Mouse (Mus musculus): Measurements from ENCODE around the gene Defb21. TPM values are rescaled to one million over a fixed set of nuclear protein-coding genes. Genes with fewer than 3 reads are reported as not detected.

Defb21 gene
- not detected for total RNA-seq (2021)
- long read RNA-seq, experiment 1: 0 reads
- long read RNA-seq, experiment 2: 0 reads

DNA sequence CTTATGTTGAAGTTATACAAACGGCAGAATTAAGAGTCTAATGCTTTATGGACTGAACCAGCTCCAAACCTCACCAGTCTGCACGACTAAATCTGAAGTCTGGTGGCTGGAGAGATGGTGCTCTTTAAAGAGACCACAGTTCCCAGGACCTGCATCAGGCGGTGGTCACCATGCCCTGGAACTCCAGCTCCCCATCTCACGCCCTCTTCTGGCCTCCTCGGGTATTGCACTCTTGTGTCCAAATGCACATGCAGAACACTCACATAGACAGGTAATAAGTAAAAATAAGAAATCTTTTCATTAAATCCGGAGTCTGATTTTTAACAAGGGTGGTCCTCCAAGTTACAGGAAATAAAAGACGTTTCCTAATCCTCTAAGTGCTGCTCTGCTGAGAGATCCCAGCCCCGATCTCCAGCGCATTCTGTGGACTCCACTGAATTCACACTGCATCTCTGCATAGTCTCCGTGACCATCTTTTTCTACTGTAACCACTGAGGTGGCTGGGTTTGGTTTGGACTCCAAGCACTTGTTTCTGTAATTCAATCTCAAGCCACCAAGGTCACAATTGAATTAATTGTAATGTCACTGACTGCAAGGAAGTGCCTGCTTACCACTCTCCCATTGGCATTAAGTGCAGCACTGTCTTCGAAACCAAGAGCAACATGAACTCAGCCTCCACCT is at the start of gene Defb21:
Defb21 (plus strand) TSS at position 631 of the 681 bp plus-strand sequence.
- DNase-seq (ENCODE audit: low spot score): no peak

DNA sequence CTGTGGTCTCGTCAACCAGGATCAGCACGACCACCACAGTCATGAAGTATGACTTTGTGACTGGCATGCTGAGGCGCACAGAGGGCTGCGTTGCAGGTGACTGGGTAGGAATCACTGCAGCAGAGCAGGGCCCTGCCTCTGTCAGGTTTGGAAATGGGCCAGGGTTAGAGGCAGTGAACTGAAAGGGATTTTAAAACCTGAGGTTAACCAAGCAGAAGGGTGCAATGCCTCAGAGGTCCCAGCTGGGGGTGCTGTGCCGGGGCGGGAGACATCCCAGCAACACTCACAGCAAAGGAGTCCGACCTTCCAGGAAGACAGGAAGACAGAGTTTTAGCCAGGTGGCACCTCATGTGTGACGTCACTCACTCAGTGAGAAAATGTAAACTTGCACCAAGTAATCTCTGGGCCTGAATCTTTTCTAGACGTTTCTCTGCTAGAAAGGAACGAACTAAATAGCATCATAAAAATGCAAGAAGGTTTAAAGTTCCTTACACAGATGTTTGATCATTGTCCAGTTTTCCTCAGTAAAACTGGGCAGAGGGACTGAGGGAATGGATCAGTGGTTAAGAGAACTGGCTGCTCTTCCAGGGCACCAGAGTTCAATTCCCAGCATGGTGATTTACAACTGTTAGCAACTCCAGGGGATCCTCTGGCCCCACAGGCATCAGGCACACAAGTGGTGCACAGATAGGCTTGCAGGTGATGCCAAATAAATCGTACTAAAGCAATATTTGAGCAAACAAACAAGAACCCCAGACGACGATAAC is 32.4 kb upstream of the Defb21 start, which contains the start of gene Defb29:
Defb29 (minus strand) TSS at position 155 of the 767 bp plus-strand sequence.
- DNase-seq (ENCODE audit: low spot score): no peak

DNA sequence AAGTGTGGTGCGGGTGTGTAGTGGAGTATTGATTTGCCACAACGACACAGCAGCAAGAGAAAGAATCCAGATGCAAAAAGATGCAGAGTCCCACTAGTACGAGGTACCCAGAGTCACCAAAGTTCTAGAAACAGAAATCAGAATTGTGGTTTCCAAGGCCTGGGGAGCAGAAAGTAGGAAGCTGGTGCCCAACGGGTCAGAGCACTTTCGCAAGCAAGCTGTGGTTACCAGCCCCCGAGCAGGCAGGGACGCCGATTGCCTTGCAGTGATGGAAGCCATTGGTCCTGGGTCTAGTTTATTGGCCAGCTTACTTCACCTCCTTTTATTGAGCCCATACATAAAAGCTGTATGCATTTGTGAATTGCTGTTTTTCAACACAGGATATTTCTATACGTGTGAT is 30.6 kb upstream of the Defb21 start:
- DNase-seq (ENCODE audit: low spot score): no peak

DNA sequence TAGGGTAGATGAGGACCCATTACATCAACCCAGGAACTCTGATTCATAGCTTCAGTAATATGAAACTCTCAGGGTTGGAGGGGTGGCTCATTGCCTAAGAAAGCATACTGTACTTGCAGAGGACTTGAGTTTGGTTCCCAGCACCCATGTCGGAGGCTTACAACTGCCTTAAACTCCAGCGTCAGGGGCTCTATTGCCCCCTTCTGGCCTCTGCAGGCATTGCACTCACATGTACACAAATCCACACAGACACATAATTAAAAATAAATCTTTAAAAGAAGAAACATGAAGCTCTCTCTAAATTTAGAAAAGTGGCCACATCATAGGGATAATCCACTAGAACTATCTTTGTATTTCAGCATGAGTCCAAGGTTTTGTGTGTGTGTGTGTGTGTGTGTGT is 29.6 kb upstream of the Defb21 start:
- no peak for DNase-seq (ENCODE audit: low spot score)

DNA sequence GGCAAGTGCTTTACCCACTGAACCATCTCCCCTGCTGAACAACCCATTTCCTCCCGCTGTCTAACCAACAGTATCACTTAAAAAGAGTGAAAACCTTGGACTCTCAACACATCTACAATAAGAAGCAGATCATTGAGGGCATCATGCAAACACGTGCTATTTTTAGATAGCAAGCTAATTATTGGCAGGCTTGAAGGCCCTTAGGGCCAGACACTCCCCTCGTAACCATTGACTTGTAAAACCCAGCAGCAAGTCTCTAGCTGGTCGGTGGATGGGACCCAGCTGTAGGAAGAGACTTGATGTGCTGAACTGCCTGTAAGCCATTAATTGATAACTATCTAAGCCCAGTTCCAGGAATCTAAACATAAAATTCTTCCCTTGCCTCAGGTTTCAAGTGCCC is 29.1 kb upstream of the Defb21 start:
- no peak for DNase-seq (ENCODE audit: low spot score)

DNA sequence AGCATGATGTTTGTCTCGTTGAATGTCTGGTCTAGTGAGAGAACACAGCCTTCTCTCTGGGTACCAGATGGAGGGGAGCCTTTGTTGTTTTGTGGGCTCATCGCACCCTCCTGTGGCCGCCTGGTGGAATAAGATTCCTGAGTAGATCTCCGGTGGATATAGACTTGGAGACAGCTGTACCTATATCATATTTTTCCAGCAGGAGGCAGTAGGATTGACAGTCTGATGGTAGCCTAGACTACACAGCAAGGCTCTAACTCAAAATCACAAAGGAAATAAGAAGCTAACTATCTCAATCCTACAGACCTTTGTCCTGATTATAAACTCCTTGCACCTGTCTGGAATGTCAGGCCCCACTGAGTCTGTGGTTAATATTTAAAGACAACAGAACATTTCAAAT is 27.9 kb upstream of the Defb21 start:
- DNase-seq (ENCODE audit: low spot score): no peak

DNA sequence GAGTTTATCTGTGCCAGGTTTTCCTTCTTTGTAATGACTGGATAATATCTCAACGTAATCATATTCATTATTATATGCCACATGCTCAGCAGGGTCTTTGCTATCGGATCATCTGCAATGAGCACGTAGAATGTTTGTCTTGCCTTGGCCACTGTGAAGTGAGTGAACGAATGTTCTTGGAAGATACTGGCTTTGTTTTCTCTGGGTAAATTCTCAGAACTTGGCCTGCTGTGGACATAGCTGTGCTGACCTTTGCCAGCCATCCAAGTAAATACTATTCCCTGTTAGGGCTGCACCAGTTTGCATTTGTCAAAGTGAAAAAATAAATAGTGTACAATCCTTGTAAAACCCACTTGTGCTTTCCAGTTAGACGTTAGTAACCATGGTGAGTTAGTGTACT is 24.4 kb upstream of the Defb21 start:
- DNase-seq (ENCODE audit: low spot score): no peak

DNA sequence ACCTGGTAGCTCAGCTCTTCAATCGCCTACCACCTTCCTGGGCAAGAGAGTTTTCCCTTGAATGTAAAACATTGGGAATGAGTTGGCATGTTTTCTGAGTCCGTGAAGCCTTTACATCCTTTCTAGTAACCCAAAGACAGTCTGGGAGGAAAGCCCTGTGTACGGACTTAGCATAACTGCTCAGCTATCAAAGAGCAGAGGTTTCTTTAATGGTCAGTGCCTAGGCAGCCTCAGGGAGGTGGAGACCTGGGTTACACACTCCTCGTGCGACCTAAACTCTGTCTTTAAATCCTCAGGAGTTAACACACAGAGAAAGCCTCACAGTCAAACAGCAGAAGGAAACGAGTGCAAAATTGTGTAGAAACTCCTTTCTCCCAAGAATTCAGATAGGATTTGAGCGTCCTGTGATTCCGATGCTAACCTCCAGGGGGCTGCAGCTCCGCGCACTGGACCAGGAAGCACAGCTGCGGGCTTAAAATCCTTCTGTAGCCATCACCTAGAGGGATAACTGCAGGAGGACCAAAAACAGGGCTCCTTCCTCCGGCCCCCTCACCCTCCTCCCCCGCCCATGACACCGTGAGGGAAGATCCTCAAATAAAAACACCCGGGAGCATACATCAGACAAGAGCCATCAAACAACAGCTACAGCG is 18.6 kb upstream of the Defb21 start:
- peak; percentile 35 for DNase-seq (ENCODE audit: low spot score)

DNA sequence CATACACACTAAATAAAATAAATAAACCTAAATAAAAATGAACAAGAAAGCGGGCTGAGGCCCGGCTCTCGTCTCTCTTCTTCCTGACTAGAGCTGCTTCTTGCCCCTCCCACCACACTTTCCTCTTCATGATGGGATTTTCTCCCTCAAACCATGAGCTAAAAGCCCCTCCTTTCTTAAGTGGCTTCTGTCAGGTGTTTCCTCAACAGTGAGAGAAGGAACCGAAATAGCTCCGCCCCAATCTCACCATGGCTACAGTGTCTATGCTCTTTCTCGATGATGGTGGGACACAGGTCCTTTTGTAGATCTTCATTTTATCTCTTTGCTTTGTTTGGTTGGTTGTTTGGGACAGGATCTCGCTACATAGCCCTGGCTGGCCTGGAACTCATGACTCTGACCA is 15.9 kb upstream of the Defb21 start:
- no peak for DNase-seq (ENCODE audit: low spot score)

DNA sequence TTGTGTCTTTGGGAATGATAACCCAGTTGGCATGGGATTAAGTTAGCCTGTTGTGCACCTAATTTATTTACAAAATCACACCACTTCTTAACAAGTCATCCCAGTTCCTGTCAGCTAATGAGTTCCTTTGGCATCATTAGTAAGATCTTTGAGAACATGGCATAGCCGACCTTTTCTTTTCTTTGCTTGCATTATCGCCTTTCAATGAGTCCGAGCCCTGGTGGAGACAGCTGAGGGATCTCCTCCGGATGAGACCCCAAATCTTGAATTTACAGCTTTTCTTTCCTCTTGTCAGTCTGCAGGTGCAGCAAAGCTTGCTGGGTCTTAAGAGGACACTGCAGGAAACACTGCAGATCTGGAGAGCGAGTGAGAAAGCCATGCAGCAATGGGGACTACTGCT is 3.5 kb upstream of the Defb21 start, which contains the start of gene Gm17416:
Gm17416 (plus strand) TSS at position 301 of the 400 bp plus-strand sequence.
- no peak for DNase-seq (ENCODE audit: low spot score)

DNA sequence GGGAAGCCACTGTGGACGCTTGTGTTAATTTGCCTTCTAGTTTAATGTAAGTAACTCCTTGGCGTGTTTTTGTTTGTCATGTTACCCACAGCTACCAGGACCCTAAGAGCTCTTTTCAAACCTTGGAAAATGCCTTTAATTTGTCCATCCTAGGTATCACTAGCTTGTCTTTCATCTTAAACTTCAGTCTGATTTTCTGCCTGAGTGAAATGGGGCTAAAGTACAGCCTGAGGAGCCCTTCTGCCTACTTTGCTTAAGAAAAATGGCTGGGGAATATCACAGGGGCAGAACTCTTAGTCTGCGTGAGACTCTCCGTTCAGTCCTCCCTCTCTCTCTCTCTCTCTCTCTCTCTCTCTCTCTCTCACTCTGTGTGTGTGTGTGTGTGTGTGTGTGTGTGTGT is 2.7 kb upstream of the Defb21 start:
- DNase-seq (ENCODE audit: low spot score): no peak

DNA sequence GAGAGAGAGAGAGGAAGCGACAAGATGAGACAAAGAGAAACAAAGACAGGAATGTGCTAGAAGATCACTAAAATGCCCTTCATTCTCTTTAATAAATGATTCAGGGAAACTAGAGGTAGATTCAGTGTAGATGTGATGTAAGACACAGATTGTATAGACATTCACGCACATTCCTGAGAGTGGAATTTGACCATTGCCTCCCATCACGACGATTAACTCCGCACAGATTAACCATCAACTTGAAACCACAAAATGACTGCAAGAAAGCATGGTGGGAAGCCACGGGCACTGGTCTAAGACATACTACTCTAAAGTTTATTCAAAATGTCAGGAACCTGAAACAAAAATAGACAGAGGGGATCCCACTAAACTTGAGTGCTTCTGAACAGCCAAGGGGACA is 2.2 kb upstream of the Defb21 start:
- DNase-seq (ENCODE audit: low spot score): no peak

DNA sequence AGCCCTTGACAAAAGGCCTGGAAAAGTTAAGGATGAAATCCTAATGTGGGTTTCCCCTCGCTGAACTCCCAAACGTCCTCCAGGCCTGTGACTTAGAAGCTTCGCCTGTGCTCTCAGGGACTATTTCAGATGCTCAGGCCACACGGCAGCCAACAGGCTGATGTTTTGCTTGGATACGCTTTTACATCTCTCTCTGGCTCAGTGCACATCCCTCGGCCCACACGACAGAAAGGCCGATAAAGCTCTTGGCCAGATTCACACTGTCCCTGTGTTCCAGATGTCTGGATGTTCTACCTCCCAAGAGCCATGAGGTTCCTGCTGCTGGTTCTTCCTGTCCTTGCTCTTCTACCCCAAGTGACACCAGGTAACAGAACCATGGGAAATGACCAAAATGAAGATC is 940 bp downstream of the Defb21 start:
- DNase-seq (ENCODE audit: low spot score): no peak

DNA sequence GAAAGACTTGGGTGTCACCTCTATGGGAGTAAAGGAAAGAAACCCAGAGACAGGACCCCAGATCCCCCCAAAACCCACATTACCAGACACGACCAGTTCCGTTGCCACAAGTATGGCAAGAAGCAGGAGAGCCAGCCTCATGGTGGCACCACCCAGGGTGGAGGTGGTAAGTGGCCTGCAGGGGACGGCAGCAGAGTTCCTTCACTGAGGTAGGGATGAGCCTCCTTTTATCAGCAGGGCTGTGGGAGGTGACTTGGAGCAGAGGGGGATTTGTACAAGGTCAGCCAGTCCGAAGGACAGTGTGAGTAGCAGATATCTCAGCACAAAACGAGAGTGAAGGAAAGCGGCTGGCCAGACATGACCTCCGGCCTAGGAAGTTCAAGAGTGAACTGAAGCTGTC is 7.6 kb downstream of the Defb21 start, which contains the start of gene Defb19:
Defb19 (minus strand) TSS at position 206 of the 400 bp plus-strand sequence.
- DNase-seq (ENCODE audit: low spot score): no peak

DNA sequence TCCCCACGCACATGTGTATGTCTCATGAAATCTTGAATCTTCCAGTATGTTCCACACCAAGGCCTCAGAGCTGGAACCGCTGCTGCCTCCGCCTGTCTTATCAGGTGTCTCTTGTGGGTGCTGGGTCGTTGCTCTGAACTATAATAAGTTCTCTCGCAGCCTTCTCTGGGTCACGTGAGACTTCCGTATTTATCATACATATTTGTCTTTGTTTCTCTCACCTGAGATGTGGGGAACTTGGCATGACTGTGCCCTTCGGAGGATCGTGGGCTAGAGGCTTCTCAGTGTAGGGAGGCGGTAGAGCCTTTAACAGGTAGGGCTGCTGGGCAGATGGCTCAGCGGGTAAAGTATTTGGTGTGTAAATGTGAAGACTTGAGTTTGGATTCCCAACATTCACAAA is 8.1 kb downstream of the Defb21 start:
- DNase-seq (ENCODE audit: low spot score): no peak

DNA sequence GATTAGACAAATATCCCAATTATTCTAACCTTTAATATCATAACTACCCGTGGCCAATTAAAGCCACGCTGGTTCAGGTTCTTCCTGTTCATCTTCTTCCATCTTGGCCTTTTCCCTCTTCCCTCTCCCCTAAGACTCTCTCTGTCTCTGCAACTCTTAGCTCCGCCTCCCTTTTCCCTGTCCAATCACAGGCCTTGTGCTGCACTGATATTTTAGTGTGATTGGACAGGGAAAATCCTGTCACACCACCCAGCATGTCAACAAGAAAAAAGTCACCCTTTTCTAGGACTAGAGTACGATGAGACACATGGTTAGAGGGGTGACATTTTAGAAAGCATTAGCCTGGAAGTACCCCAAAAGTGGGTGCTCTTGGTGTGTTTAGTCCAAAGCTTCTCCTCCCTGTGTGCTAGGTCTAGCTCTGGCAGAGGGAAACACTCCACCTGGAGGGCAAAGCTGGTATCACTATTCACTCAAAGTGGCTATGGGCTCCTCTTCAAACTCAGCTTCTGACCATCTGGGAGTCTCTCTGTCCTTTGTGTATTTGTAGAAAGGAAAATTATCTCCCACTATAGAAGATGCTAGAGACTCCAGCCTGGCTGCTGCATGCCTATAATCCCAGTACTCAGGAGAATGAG is 14.5 kb downstream of the Defb21 start:
- no peak for DNase-seq (ENCODE audit: low spot score)

DNA sequence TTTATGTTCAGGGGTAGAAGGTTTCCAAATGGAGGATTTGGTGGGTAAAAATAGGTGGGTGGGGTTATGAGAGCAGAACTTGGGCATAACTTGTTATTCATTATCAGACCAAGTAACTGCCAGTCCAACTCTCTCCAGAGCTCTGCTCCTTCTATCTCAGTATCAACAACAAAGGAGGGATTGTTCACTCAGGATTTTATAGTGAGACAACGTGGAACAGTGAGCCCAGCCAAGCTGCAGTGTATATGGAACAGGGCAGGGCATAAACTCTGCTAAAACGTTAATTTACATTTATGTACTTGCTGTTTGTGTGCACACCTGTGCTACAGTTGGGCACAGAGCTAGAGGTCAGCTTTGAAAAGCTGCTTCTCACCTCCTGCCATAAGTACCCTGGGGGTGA is 15.9 kb downstream of the Defb21 start:
- no peak for DNase-seq (ENCODE audit: low spot score)

DNA sequence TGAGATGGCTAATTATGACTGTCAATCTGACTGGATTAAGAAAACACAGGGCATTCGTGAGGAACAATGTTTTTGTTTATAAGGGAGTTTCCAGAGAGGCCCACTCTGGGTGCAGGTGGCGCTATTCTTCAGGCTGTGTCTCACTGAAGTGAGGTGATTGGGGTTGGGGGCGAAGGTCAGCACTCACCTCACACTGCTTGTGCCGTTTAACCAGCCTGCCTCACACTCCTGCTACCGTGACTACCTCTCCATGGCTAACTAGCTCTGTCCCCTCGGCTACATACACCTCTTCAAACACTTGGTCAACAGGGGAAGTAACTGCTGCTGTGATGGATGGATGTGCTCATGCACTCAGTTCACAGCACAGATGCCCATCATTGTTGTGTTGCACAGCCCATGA is 16.5 kb downstream of the Defb21 start:
- no peak for DNase-seq (ENCODE audit: low spot score)

DNA sequence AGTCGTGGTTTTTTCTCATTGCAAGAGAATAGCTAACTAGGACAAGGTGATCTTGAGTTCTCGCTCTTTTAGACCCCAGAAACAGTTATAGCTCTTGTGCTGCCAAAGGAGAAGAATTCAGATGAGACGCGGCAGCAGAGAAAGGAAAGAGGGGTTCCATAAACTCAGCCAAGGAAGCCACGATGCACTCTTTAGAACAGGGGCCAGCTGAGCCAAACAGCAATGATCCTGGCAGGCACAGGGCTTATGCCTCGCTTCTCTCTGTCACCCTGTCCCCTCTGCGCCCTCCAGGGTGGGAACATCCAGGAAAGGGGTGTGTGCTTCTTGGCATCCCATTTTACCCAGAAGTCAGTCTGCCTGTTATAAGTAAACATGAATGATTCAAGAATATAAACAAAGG is 26.8 kb downstream of the Defb21 start, which contains the start of gene Defb45:
Defb45 (minus strand) TSS at position 101 of the 400 bp plus-strand sequence.
- DNase-seq (ENCODE audit: low spot score): no peak

DNA sequence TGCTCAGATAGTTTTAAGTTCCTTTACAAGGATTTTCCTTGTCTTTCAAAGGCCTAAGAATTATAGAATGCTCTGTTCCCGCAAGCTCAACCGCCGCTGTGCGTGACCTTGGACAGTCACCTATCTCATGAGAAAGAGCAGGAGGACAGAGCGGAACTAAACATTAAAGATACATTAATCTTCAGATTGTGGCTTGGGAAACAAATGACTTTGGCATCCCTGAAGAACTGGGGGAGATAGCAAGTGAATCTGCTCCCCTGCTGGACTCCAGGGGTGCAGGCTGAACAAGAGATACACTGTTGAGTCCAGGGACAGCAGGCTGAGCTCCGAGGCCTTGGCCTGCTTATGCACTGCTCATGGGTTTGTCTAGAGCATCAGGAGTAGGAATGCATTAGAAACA is 27.5 kb downstream of the Defb21 start:
- no peak for DNase-seq (ENCODE audit: low spot score)

DNA sequence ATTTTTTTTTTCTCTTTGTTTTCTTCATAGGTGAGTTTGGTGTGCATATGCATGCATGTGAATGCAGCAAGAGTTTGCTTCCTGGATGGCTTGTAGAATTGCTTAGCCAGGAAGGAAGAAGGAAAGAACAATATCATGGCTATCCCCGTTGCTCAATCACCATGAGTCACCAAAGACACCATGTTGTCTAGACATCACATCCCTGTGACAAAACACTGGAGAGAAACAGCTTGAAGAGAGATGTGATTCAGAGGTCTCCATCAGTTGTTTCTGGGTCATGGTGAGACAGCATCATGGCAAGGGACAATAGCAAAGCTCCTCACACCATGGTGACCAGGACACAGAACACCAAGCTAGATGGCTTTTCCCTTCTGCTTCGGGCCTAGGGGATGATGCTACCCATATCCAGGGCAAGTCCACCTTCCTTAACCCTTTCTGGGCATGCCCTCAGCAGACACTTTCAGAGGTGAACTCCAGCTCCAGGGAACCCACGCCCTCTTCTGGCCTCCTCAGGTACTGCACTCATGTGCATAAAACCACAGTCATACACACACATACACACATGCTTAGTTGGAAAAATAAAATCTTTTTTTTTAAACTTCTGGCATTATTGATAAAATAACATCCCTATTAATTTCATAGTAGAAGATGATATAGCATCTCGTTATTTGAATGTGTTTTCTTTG is 28.9 kb downstream of the Defb21 start:
- DNase-seq (ENCODE audit: low spot score): no peak
